Mouse (Mus musculus) kidney, embryonic 16.5 days (tissue): ENCODE measurements around the gene Utp14a. TPM values are rescaled to one million over a fixed set of nuclear protein-coding genes. Genes with fewer than 3 reads are reported as not detected.
"Not testable (repeated sequence)": the region's sequence is repeated elsewhere in the genome, so short reads cannot be mapped to it uniquely, and the experiment has no call there.

Experiments
- ATAC-seq: fragments of 200-750 bp; cut with Nextera tagmentation; 2 replicates; pipeline ENCODE4 v1.8.0; 2017; ENCODE audit warnings: moderate TSS enrichment; ENCODE audit not compliant: low FRiP score, low TSS enrichment
- H3K27ac ChIP-seq: fragments of 300-500 bp; sonication (generic); 2 replicates; pipeline ENCODE4 v1.5.1; 2014; ENCODE audit warnings: low read length
- H3K27me3 ChIP-seq: fragments of 300-500 bp; sonication (generic); 2 replicates; pipeline ENCODE4 v1.6.1; 2014; ENCODE audit warnings: low read length, control low read depth, mixed read lengths; ENCODE audit not compliant: insufficient read depth
- H3K36me3 ChIP-seq: fragments of 300-500 bp; sonication (generic); 2 replicates; pipeline ENCODE4 v1.6.1; 2014; ENCODE audit warnings: low read length, control low read depth, mixed read lengths; ENCODE audit not compliant: insufficient read depth
- H3K4me1 ChIP-seq: fragments of 300-500 bp; sonication (generic); 2 replicates; pipeline ENCODE4 v1.6.1; 2014; ENCODE audit warnings: low read length, control low read depth, mixed read lengths; ENCODE audit not compliant: insufficient read depth
- H3K4me2 ChIP-seq: fragments of 300-500 bp; sonication (generic); replicated peaks from 2 replicates; pipeline ENCODE4 v1.6.1; 2014; ENCODE audit warnings: low read depth, low read length
- H3K4me3 ChIP-seq: fragments of 300-500 bp; sonication (generic); 2 replicates; pipeline ENCODE4 v1.5.1; 2014; ENCODE audit warnings: mild to moderate bottlenecking, low read length
- H3K9ac ChIP-seq: fragments of 300-500 bp; sonication (generic); replicated peaks from 2 replicates; pipeline ENCODE4 v1.6.1; 2014; ENCODE audit warnings: low read length
- H3K9me3 ChIP-seq: fragments of 300-500 bp; sonication (generic); 2 replicates; pipeline ENCODE4 v1.6.1; 2016; ENCODE audit warnings: low read length, control low read depth
- WGBS: fragments of 180-500 bp; shearing (Covaris S2); extraction: QIAGEN DNeasy Blood & Tissue Kit; methylation state at CpG from one replicate; pipeline ENCODE4 v1.1.7; 2014; 5-methylcytosine and 5-hydroxymethylcytosine counted together
- polyA plus RNA-seq: library from polyadenylated mRNA; unstranded; fragments of >200 nt; fragmentation: Nextera tagmentation; extraction: Ambion mirVana; gene quantifications from 2 replicates; pipeline ENCODE4 v1.2.1, GENCODE M21; 2015

The Utp14a gene
- polyA plus RNA-seq, result 15.6 and 17.8 TPM in 2 replicates

- peak within 1 kb of the TSS; percentile 58 for H3K27ac ChIP-seq
- H3K9ac ChIP-seq, result peak within 1 kb of the TSS; percentile 57
- ATAC-seq, result peak; percentile 100
- H3K4me1 ChIP-seq, result no peaks in the 10 kb centered on the region; the same call in 1 of the 2 replicates
- 18% methylated on average over 33 of the region's 33 CpGs for WGBS
- H3K27me3 ChIP-seq, result no peaks in the 10 kb centered on the region
- no peaks in the 10 kb centered on the region for H3K36me3 ChIP-seq
- H3K4me3 ChIP-seq, result peak within 1 kb of the TSS; percentile 65
- H3K9me3 ChIP-seq, result no peaks in the 10 kb centered on the region
- peak within 1 kb of the TSS; percentile 63 for H3K4me2 ChIP-seq
Measured at GRCm38 (mm10) chrX:48256468-48257007, at the start of gene Utp14a. Utp14a (plus strand) TSS chrX:48256862.

DNA sequence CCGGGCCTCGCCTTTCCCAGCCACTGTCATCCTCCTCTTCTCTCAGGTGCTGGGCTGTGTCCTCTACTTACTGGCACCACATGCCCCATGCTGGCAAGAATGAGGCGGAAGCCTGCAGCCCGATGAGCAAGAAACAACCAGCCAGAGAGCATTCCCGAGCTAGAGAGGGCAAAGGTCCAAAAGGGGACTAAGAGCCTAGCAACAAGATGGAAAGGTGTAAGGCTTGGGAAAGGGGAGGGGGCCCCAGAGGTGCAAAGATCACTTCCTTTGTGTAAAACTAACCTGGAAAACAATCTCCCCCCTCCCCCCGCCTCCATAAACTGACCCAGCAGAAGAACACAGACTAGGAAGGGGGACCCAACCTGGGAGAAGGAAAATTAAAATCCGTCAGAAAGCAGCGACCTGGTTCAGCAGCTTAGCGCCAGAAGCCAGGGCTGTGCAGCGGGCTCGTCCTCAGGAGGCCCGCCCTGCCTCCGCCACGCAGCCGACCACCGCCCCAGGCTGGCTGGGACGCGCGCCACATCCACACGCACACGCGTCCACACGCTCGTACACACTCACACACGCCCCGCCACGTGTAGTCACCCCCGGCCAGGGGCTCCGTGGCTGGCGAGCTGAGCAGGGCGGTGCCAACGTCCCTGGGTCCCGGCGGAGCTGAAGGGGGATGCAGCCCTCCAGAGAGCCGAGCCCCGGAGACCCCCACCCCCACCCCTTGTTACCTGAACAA is 48.7 kb upstream of the Utp14a start:
- Histone ChIP-seq H3K27ac (peak overlapping the region; percentile 55; the same call in 1 of the 2 replicates), H3K9ac (peak overlapping the region; percentile 75), H3K27me3 (no peaks in the 10 kb centered on the region), H3K4me1 (peaks cover 5% of the 10 kb centered on the region; the same call in 1 of the 2 replicates), H3K4me2 (peak overlapping the region; percentile 57), H3K9me3 (no peaks in the 10 kb centered on the region), H3K36me3 (no peaks in the 10 kb centered on the region), H3K4me3 (peak overlapping the region; percentile 60)
- ATAC-seq, result peak; percentile 80
- 13% methylated on average over 34 of the region's 36 CpGs for WGBS

DNA sequence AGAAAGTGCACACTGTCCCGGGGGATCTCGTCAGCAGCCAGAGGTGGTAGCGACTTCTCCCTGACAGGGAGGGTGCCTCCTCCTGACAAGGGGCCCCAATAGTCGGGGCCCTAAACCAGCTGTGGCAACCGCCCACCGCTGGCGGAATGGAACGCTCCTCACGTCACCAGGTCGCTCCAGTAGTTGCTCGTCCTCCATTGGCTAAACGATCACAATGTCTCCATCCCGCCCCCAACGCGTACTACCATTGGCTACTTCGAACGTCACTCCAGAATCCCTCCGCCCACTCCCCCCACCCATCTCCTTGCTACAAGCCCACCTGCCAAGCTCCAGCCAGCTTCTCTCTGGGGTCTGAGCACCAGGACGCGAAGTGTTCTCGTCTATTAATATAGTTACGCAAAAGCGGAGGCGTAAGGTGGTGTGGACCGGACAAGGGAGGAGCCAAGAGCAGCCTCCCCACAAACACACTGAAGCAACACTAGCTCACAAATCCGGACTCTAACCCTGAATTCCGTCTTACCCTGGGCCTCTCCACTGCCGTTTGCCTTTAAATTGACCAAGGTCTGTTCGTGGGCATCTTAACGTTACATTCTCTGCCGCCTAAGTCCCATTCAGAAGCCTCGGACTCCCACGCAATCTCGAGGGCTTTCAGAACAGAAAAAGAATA is 48.0 kb upstream of the Utp14a start, which contains the start of gene Zdhhc9:
Gene Zdhhc9, minus strand, starts transcription at position 360 of the 667 bp plus-strand sequence.
- Histone ChIP-seq H3K9me3 (no peaks in the 10 kb centered on the region), H3K4me3 (peak within 1 kb of the TSS; percentile 60), H3K36me3 (no peaks in the 10 kb centered on the region), H3K27ac (peak within 1 kb of the TSS; percentile 55; the same call in 1 of the 2 replicates), H3K4me2 (peak within 1 kb of the TSS; percentile 57), H3K9ac (peak within 1 kb of the TSS; percentile 75), H3K27me3 (no peaks in the 10 kb centered on the region), H3K4me1 (peaks cover 5% of the 10 kb centered on the region; the same call in 1 of the 2 replicates)
- ATAC-seq, result peak; percentile 98
- 21% methylated on average over 34 of the region's 34 CpGs for WGBS

- WGBS, result 93% methylated on average over 2 of the region's 4 CpGs
- not testable (repeated sequence) for H3K27ac ChIP-seq, H3K9me3 ChIP-seq, H3K27me3 ChIP-seq, H3K4me2 ChIP-seq, H3K9ac ChIP-seq, H3K4me1 ChIP-seq, H3K36me3 ChIP-seq, ATAC-seq, H3K4me3 ChIP-seq
Measured at GRCm38 (mm10) chrX:48209746-48210145, 46.9 kb upstream of the Utp14a start.

DNA sequence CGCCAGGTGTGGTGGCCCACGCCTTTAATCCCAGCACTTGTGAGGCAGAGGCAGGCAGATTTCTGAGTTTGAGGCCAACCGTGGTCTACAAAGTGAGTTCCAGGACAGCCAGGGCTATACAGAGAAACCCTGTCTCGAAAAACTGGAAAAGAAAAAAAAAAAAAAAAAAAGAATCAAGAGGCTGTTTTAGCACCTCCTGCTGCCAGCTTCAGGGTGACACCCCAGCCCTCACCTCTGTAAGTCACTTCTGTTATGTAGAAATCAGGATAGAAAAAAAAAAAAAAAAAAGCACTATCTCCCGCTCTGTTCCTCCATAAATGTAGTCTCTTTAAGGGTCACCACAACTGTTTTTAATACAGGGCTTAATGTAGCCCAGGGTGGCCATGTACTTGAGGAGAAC is 37.2 kb upstream of the Utp14a start:
- Histone ChIP-seq H3K9ac (no peak overlapping the region), H3K36me3 (no peaks in the 10 kb centered on the region), H3K4me1 (no peaks in the 10 kb centered on the region), H3K4me2 (no peak overlapping the region), H3K27me3 (no peaks in the 10 kb centered on the region; the same call in 1 of the 2 replicates), H3K4me3 (no peak overlapping the region), H3K27ac (no peak overlapping the region), H3K9me3 (no peaks in the 10 kb centered on the region)
- ATAC-seq, result no peak
- WGBS, result 84% methylated on average over 5 of the region's 5 CpGs

- Histone ChIP-seq H3K9ac (no peak overlapping the region), H3K4me3 (no peak overlapping the region), H3K9me3 (no peaks in the 10 kb centered on the region), H3K27ac (no peak overlapping the region), H3K4me2 (no peak overlapping the region), H3K36me3 (no peaks in the 10 kb centered on the region), H3K4me1 (no peaks in the 10 kb centered on the region), H3K27me3 (no peaks in the 10 kb centered on the region; the same call in 1 of the 2 replicates)
- WGBS, result 80% methylated on average over 7 of the region's 7 CpGs
- ATAC-seq, result no peak
Measured at GRCm38 (mm10) chrX:48222706-48223105, 34.0 kb upstream of the Utp14a start.

- Histone ChIP-seq H3K27me3 (no peaks in the 10 kb centered on the region; the same call in 1 of the 2 replicates), H3K4me1 (no peaks in the 10 kb centered on the region), H3K4me2 (no peak overlapping the region), H3K4me3 (no peak overlapping the region), H3K36me3 (no peaks in the 10 kb centered on the region), H3K9me3 (no peaks in the 10 kb centered on the region), H3K9ac (no peak overlapping the region), H3K27ac (no peak overlapping the region)
- 85% methylated on average over 7 of the region's 7 CpGs for WGBS
- ATAC-seq, result no peak
Measured at GRCm38 (mm10) chrX:48226225-48226624, 30.4 kb upstream of the Utp14a start.

DNA sequence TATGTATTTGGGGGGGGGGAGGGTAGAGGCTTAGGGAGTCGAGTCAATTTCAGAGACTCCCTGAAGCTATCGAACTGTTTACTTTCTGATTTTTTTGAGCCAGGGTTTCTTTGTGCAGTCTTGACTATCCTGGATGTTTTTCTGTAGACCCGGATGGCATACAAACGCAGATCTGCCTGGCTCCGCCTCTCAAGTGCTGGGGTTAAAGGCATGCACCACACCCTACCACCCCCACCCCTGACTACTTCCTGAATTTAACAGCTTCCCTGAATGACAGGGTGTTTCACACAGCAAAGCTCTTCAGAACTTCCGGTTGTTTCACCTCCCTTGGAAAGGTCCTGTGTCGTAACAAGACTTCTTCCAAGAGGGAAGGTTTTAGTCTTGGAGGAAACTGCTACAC is 22.2 kb upstream of the Utp14a start:
- Histone ChIP-seq H3K4me3 (no peak overlapping the region), H3K9me3 (no peaks in the 10 kb centered on the region), H3K4me1 (no peaks in the 10 kb centered on the region), H3K9ac (no peak overlapping the region), H3K27me3 (no peaks in the 10 kb centered on the region; the same call in 1 of the 2 replicates), H3K4me2 (no peak overlapping the region), H3K27ac (no peak overlapping the region), H3K36me3 (no peaks in the 10 kb centered on the region)
- no peak for ATAC-seq
- WGBS, result 61% methylated on average over 7 of the region's 7 CpGs

DNA sequence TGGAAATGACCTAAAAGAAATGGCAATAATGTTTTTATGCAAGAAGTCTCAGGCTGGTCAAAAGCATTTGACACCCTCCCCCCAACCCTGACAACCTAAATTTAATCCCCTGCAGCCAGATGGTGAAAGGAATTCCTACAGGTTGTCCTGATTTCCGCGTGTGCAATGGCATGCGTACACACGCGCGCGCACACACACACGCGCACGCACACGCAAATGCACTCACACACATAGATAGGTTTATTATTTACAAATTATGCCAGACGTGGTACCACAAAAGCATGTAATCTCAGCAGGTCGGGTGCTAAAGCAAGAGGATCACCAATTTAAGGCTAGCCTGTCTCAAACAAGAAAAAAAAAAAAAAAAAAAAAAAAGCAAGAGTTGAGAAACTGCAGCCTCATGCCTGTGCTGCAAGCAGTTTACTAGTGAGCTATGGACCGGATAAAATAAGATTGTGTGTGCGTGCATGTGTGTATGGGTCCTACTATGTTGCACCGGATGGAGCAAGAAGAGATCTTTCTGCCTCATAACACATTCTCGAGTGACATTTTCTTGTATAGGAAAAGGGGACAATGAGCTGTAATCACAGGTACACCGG is 733 bp upstream of the Utp14a start:
- Histone ChIP-seq H3K4me2 (peak overlapping the region; percentile 63), H3K4me1 (no peaks in the 10 kb centered on the region; the same call in 1 of the 2 replicates), H3K27ac (peak overlapping the region; percentile 58), H3K27me3 (no peaks in the 10 kb centered on the region), H3K9me3 (no peaks in the 10 kb centered on the region), H3K4me3 (peak overlapping the region; percentile 65), H3K9ac (peak overlapping the region; percentile 57), H3K36me3 (no peaks in the 10 kb centered on the region)
- 24% methylated on average over 18 of the region's 18 CpGs for WGBS
- ATAC-seq, result peak; percentile 80
